Mouse (Mus musculus): ENCODE measurements around the gene Gapvd1.
"Not testable (repeated sequence)": the region's sequence is repeated elsewhere in the genome, so short reads cannot be mapped to it uniquely, and the experiment has no call there.

Gene Gapvd1

GRCm38 (mm10) chr2:34754551-34755358 is at the start of gene Gapvd1:
Gapvd1 (minus strand) TSS chr2:34755232.
- DNase-seq: peak; percentile 41

- DNase-seq: no peak
Observed at GRCm38 (mm10) chr2:34804815-34805214, 49.8 kb upstream of the Gapvd1 start.

- DNase-seq: no peak
Observed at GRCm38 (mm10) chr2:34804172-34804571, 49.1 kb upstream of the Gapvd1 start.

GRCm38 (mm10) chr2:34803746-34804145 is 48.7 kb upstream of the Gapvd1 start:
- peak; percentile 32 for DNase-seq

GRCm38 (mm10) chr2:34802565-34803245 is 47.7 kb upstream of the Gapvd1 start:
- DNase-seq: not testable (repeated sequence)

- DNase-seq: peak; percentile 98
Observed at GRCm38 (mm10) chr2:34801516-34802482, 46.8 kb upstream of the Gapvd1 start.

- no peak for DNase-seq
Observed at GRCm38 (mm10) chr2:34800371-34800770, 45.3 kb upstream of the Gapvd1 start.

- DNase-seq: peak; percentile 87
Observed at GRCm38 (mm10) chr2:34799357-34800256, 44.6 kb upstream of the Gapvd1 start, which contains the start of gene Rabepk. Rabepk (minus strand) TSS chr2:34799912.

GRCm38 (mm10) chr2:34795426-34795825 is 40.4 kb upstream of the Gapvd1 start:
- no peak for DNase-seq

GRCm38 (mm10) chr2:34794511-34794910 is 39.5 kb upstream of the Gapvd1 start:
- DNase-seq: no peak

GRCm38 (mm10) chr2:34792543-34792942 is 37.5 kb upstream of the Gapvd1 start:
- DNase-seq: not testable (repeated sequence)

GRCm38 (mm10) chr2:34790282-34790681 is 35.2 kb upstream of the Gapvd1 start:
- no peak for DNase-seq

GRCm38 (mm10) chr2:34784085-34784484 is 29.1 kb upstream of the Gapvd1 start:
- DNase-seq: no peak

- DNase-seq: no peak
Observed at GRCm38 (mm10) chr2:34783064-34784020, 28.3 kb upstream of the Gapvd1 start.

GRCm38 (mm10) chr2:34777237-34777868 is 22.3 kb upstream of the Gapvd1 start:
- DNase-seq: no peak

- DNase-seq: no peak
Observed at GRCm38 (mm10) chr2:34774493-34774892, 19.5 kb upstream of the Gapvd1 start.

- DNase-seq: no peak
Observed at GRCm38 (mm10) chr2:34773673-34774072, 18.6 kb upstream of the Gapvd1 start.

GRCm38 (mm10) chr2:34772252-34773235 is 17.5 kb upstream of the Gapvd1 start:
- peak; percentile 63 for DNase-seq
